Mouse (Mus musculus) embryonic facial prominence, embryonic 15.5 days (tissue): ENCODE measurements around the gene Cluh. TPM values are rescaled to one million over a fixed set of nuclear protein-coding genes. Genes with fewer than 3 reads are reported as not detected.
A peak's percentile ranks its signal among the peaks of the same experiment; 100 is the strongest.

ENCODE experiments used
- ATAC-seq: fragments of 200-750 bp; cut with Nextera tagmentation; 2 replicates; pipeline ENCODE4 v1.8.0; 2017; ENCODE audit warnings: low read depth, moderate TSS enrichment; ENCODE audit not compliant: insufficient number of reproducible peaks, low FRiP score, low TSS enrichment
- H3K27ac ChIP-seq: fragments of 300-500 bp; sonication (generic); replicated peaks from 2 replicates; pipeline ENCODE4 v1.5.1; 2015; ENCODE audit warnings: mild to moderate bottlenecking, inconsistent platforms
- H3K27me3 ChIP-seq: fragments of 300-500 bp; sonication (generic); 2 replicates; pipeline ENCODE4 v1.6.1; 2015; ENCODE audit warnings: inconsistent platforms
- H3K36me3 ChIP-seq: fragments of 300-500 bp; sonication (generic); 2 replicates; pipeline ENCODE4 v1.6.1; 2015; ENCODE audit warnings: mild to moderate bottlenecking, inconsistent platforms
- H3K4me1 ChIP-seq: fragments of 300-500 bp; sonication (generic); 2 replicates; pipeline ENCODE4 v1.6.1; 2015; ENCODE audit warnings: inconsistent platforms
- H3K4me2 ChIP-seq: fragments of 300-500 bp; sonication (generic); replicated peaks from 2 replicates; pipeline ENCODE4 v1.6.1; 2015; ENCODE audit warnings: mild to moderate bottlenecking, inconsistent platforms
- H3K4me3 ChIP-seq: fragments of 300-500 bp; sonication (generic); replicated peaks from 2 replicates; pipeline ENCODE4 v1.5.1; 2015; ENCODE audit warnings: mild to moderate bottlenecking, inconsistent platforms
- H3K9ac ChIP-seq: fragments of 300-500 bp; sonication (generic); 2 replicates; pipeline ENCODE4 v1.6.1; 2015; ENCODE audit warnings: inconsistent platforms
- H3K9me3 ChIP-seq: fragments of 300-500 bp; sonication (generic); replicated peaks from 2 replicates; pipeline ENCODE4 v1.6.1; 2016; ENCODE audit warnings: inconsistent platforms
- WGBS: fragments of 180-500 bp; shearing (Covaris S2); methylation state at CpG from one replicate; pipeline ENCODE4 v1.1.7; 2015; 5-methylcytosine and 5-hydroxymethylcytosine counted together
- polyA plus RNA-seq: library from polyadenylated mRNA; unstranded; fragments of >200 nt; fragmentation: Nextera tagmentation; extraction: Ambion mirVana; gene quantifications from 2 replicates; pipeline ENCODE4 v1.2.1, GENCODE M21; 2015

The Cluh gene
- polyA plus RNA-seq, result 26.6 and 27.1 TPM in 2 replicates

DNA sequence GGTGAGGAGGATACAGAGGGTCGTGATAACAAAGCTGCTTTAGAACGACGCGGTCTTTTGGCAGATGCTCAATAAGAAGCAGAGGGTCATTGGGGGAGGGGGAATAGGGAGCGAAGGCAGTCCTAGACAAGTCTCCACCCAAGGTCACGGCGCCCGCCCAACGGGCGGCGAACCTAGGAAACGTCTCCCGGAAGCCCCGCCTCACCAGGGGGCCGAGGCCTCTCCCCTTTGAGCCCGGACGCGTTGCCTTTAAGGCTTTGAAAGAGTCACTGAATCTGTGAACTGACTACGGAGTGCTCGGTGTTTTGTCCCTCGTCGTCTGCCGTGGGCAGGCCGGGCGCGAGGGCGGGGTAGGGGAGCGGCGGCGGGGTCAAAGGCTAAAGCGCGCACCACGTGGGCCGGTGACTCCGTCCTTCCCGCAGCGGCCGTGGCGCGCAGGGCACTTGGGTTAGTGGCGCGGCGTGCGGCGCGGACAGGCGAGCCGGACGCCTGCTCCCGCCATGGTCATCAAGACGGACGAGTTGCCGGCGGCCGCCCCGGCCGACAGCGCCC, at the start of gene Cluh:
Gene Cluh (plus strand): TSS at position 401 of the 552 bp plus-strand sequence.
- WGBS, result under 1% methylated on average over 58 of the region's 58 CpGs
- peak; percentile 92 for ATAC-seq
- Histone ChIP-seq H3K4me3 (peak within 1 kb of the TSS; percentile 84), H3K36me3 (no peaks in the 10 kb centered on the region), H3K27me3 (no peaks in the 10 kb centered on the region), H3K9ac (peak within 1 kb of the TSS; percentile 74), H3K4me2 (peak within 1 kb of the TSS; percentile 91), H3K27ac (peak within 1 kb of the TSS; percentile 71), H3K9me3 (no peaks in the 10 kb centered on the region), H3K4me1 (peaks cover 42% of the 10 kb centered on the region)

DNA sequence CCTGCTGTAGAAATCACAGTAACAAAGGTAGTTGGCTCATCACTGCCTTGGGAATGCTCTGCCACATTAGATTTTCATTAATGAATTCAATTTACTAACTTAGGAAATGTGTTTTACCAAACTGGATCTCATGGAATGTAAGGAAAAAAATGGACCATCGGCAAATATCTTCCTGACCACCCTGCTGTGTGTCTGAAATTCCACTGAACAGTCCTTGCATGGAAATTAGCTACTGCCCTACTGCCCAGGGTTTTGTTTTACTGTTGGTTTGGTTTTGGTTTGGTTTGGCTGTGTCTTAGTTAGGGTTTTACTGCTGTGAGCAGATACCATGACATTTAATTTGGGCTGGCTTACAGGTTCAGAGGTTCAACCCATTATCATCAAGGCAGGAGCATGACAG, 47.0 kb upstream of the Cluh start:
- ATAC-seq, result no peak
- H3K9ac ChIP-seq, result no peak overlapping the region
- 78% methylated on average over 1 of the region's 1 CpGs for WGBS

DNA sequence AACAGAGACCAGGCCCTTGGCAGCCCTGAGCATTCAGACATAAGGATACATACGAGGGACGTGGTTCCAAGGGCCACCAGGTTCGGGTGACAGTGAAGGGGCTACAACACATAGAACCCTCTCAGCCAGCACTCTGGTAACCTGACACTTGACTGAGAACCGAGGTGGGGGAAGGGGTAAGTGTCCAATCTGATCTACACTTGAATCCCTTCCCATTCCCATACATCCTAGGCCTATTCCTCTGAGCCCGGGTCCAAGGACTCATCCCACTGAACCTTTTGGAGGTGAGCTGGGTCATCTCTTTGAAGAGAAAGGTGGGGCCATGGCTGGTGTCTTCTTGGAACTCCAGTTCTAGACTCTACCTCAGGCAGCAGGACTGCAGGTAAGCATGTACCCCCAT, 39.2 kb upstream of the Cluh start:
- H3K9me3 ChIP-seq, result no peaks in the 10 kb centered on the region
- H3K4me2 ChIP-seq, result no peak overlapping the region
- no peak overlapping the region for H3K9ac ChIP-seq
- peaks cover 55% of the 10 kb centered on the region for H3K27me3 ChIP-seq
- H3K4me1 ChIP-seq, result peaks cover 8% of the 10 kb centered on the region
- H3K36me3 ChIP-seq, result no peaks in the 10 kb centered on the region
- no peak for ATAC-seq
- H3K27ac ChIP-seq, result no peak overlapping the region
- 0 out of 2 replicates have a peak overlapping the region, but pooled peaks have one; percentile 34 for H3K4me3 ChIP-seq
- 18% methylated on average over 5 of the region's 5 CpGs for WGBS

More for the DNA sequence above, 47.0 kb upstream of the Cluh start:
- Histone ChIP-seq H3K36me3 (no peaks in the 10 kb centered on the region), H3K4me2 (no peak overlapping the region), H3K9me3 (peaks cover 4% of the 10 kb centered on the region; the same call in 1 of the 2 replicates), H3K4me1 (no peaks in the 10 kb centered on the region), H3K27ac (no peak overlapping the region), H3K27me3 (no peaks in the 10 kb centered on the region), H3K4me3 (no peak overlapping the region)

GRCm38 (mm10) chr11:74610545-74611176, 38.6 kb upstream of the Cluh start, which contains the start of gene Rap1gap2:
Gene Rap1gap2 (minus strand): TSS chr11:74610915.
- H3K9me3 ChIP-seq, result no peaks in the 10 kb centered on the region
- H3K9ac ChIP-seq, result no peak within 1 kb of the TSS
- H3K4me2 ChIP-seq, result peak within 1 kb of the TSS; percentile 56
- H3K27ac ChIP-seq, result no peak within 1 kb of the TSS
- peak within 1 kb of the TSS; percentile 34 for H3K4me3 ChIP-seq
- no peak for ATAC-seq
- H3K27me3 ChIP-seq, result peaks cover 59% of the 10 kb centered on the region
- peaks cover 8% of the 10 kb centered on the region for H3K4me1 ChIP-seq
- no peaks in the 10 kb centered on the region for H3K36me3 ChIP-seq
- under 1% methylated on average over 50 of the region's 50 CpGs for WGBS

DNA sequence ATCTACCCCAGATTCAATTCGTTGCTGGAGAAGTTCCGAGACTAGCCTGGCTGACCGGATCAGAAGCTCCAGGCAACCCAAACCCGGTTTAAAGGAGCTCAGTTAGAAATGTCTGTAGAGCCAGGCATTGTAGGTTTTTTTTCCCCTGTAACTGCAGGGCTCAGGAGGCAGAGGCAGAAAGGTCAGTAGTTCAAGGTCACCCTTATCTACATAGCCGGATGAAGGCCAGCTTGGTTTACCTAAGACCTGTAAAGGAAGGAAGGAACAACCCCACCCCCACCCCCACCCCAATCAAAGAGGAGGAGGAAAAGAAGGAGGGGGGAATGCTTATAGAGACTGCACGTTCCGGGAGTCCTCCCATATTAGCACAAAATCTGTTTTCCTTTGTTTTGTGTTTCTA, 37.9 kb upstream of the Cluh start:
- Histone ChIP-seq H3K4me1 (peaks cover 8% of the 10 kb centered on the region), H3K4me3 (no peak overlapping the region), H3K27me3 (peaks cover 62% of the 10 kb centered on the region), H3K36me3 (no peaks in the 10 kb centered on the region), H3K9me3 (no peaks in the 10 kb centered on the region), H3K4me2 (no peak overlapping the region), H3K27ac (no peak overlapping the region), H3K9ac (no peak overlapping the region)
- 15% methylated on average over 7 of the region's 7 CpGs for WGBS
- ATAC-seq, result no peak

- Histone ChIP-seq H3K4me3 (no peak overlapping the region), H3K27me3 (peaks cover 59% of the 10 kb centered on the region), H3K27ac (no peak overlapping the region), H3K36me3 (no peaks in the 10 kb centered on the region), H3K9ac (no peak overlapping the region), H3K9me3 (no peaks in the 10 kb centered on the region), H3K4me2 (no peak overlapping the region), H3K4me1 (peaks cover 8% of the 10 kb centered on the region)
- 59% methylated on average over 4 of the region's 4 CpGs for WGBS
- no peak for ATAC-seq
Observed at GRCm38 (mm10) chr11:74613428-74613827, 35.9 kb upstream of the Cluh start.

DNA sequence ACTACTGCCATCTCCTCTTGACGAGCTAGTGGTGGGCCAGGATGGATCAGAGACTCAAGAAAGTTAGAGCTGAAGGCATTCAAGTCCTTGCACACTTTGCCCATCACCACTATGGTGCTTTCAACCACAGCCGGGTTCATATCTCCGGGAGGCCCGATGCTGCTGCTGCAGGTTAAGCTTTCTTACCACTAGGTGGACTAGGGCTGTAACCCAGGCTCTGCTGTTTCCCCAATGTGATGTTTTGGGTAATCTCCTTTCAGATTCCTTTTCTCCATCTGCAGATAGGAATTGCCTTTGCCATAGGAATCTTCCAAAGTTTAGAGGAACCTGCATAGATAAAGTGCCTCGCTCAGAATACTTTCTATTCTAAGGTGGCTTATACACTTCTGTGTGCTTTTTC, 33.7 kb upstream of the Cluh start:
- Histone ChIP-seq H3K27ac (no peak overlapping the region), H3K4me1 (peaks cover 14% of the 10 kb centered on the region), H3K9ac (no peak overlapping the region), H3K4me2 (no peak overlapping the region), H3K27me3 (peaks cover 55% of the 10 kb centered on the region), H3K9me3 (no peaks in the 10 kb centered on the region), H3K36me3 (no peaks in the 10 kb centered on the region), H3K4me3 (no peak overlapping the region)
- WGBS, result 51% methylated on average over 5 of the region's 5 CpGs
- no peak for ATAC-seq

DNA sequence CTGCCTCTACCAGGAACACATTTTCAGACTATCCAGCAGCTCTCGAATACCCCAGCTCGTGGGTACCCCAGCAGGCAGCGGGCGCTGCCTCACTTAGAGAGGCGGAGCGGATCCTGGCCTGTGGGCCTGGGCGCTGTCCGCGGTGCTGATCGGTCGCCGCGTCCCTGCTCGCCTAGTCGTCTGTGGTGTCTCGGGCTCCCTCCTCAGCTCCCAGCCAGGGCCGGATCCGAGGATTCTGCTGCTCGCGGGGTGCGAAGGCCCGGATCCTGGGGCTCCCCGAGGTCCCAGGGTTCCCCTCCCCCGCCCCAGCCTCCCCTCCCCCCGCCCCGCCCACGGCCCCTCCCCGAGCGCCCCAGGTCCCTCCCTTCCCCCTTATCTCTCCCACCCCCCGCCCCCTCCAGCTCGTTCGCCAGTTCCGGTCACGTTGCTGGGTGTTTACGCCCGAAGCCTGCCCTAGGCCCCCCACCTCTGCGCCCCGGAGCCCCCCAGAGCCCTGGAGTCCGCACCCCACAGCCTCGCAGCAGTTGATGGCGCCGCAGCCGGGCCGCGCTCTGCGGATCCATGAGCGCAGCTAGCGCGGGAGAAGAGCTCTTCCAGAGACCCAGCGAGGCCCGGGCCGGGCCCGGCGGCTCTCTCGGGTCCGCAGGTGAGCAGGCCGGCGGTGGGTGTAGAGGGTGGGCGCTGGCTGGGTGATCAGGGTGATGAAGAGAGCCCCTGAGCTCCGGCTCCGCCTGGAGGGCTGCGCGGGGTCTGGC, 29.9 kb upstream of the Cluh start, which contains the start of gene Ccdc92b:
Gene Ccdc92b (plus strand): TSS at position 405 of the 755 bp plus-strand sequence.
- under 1% methylated on average over 60 of the region's 63 CpGs for WGBS
- peak within 1 kb of the TSS; percentile 49 for H3K4me2 ChIP-seq
- no peaks in the 10 kb centered on the region for H3K9me3 ChIP-seq
- no peak within 1 kb of the TSS for H3K9ac ChIP-seq
- H3K36me3 ChIP-seq, result no peaks in the 10 kb centered on the region
- H3K4me3 ChIP-seq, result peak within 1 kb of the TSS; percentile 30
- no peak within 1 kb of the TSS for H3K27ac ChIP-seq
- H3K27me3 ChIP-seq, result peaks cover 39% of the 10 kb centered on the region
- peaks cover 10% of the 10 kb centered on the region for H3K4me1 ChIP-seq
- peak; percentile 74 for ATAC-seq

DNA sequence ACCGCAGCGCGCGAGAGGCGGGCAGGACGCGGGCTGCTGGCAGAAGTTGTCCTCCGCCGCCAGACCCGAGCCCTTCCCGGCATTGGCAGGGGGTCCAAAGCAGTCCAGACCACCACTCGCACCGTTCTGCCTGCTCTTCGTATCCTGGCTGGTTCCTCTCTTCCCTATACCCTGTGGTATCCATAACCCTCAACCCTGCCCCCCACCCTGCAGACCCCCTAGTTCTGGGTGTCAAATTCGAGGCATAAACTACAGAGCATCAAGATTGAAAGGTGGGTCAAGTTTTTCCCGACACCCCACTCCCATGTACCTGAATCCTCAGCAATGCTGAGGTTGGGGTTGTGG, 29.4 kb upstream of the Cluh start:
- H3K36me3 ChIP-seq, result no peaks in the 10 kb centered on the region
- H3K4me1 ChIP-seq, result peaks cover 10% of the 10 kb centered on the region
- peak overlapping the region; percentile 49 for H3K4me2 ChIP-seq
- H3K27ac ChIP-seq, result no peak overlapping the region
- H3K27me3 ChIP-seq, result peaks cover 34% of the 10 kb centered on the region
- H3K9me3 ChIP-seq, result no peaks in the 10 kb centered on the region
- peak overlapping the region; percentile 30 for H3K4me3 ChIP-seq
- 2% methylated on average over 16 of the region's 16 CpGs for WGBS
- no peak overlapping the region for H3K9ac ChIP-seq
- ATAC-seq, result no peak

DNA sequence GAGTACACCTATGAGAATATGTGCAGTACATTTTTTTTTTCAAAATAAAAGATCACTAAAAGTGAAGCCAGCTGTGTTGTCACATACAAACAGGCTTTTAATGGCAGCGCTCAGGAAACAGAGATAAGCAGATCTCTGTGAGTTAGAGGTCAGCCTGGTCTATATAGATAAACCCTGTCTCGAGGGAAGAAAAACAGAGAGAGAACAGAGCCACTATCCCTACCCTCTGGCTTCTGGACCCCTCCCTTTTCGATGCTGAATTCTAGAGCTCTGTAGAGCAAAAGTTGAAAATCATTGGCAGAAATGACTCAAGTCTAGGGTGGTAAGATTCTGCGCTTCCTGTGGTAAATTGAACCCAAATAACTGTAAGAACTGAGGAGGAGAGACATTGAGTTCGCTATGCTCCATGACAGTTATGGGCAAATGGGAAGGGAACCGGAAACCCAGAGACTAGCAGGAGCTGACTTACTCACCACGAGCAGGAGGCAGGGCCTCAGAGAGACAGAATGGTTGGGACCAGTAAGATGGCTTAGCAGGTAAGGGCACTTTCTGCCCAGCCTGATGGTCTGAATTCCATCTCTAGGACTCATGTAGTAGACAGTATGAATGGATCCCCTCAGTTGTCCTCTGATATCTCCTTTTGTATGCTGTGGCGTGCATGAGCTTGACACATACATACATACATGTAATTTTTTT, 27.2 kb upstream of the Cluh start:
- Histone ChIP-seq H3K4me2 (no peak overlapping the region), H3K4me3 (no peak overlapping the region), H3K36me3 (no peaks in the 10 kb centered on the region), H3K9me3 (no peaks in the 10 kb centered on the region), H3K9ac (no peak overlapping the region), H3K27me3 (peaks cover 25% of the 10 kb centered on the region), H3K4me1 (peaks cover 10% of the 10 kb centered on the region), H3K27ac (no peak overlapping the region)
- 73% methylated on average over 8 of the region's 8 CpGs for WGBS
- ATAC-seq, result no peak

GRCm38 (mm10) chr11:74623693-74624092, 25.6 kb upstream of the Cluh start:
- H3K9me3 ChIP-seq, result no peaks in the 10 kb centered on the region
- H3K27me3 ChIP-seq, result peaks cover 25% of the 10 kb centered on the region
- H3K4me2 ChIP-seq, result no peak overlapping the region
- no peak overlapping the region for H3K4me3 ChIP-seq
- 74% methylated on average over 6 of the region's 6 CpGs for WGBS
- peaks cover 10% of the 10 kb centered on the region for H3K4me1 ChIP-seq
- no peak for ATAC-seq
- no peaks in the 10 kb centered on the region for H3K36me3 ChIP-seq
- no peak overlapping the region for H3K9ac ChIP-seq
- no peak overlapping the region for H3K27ac ChIP-seq
